Mouse (Mus musculus): Measurements from ENCODE around the gene Ndrg3.

- TF ChIP-seq CTCF (IDR thresholded peaks at IDR 0.05; ENCODE audit: control insufficient read depth, insufficient read depth, insufficient read length), result no peak
- no peak for TF ChIP-seq MYOG (IDR thresholded peaks at IDR 0.05; ENCODE audit: control insufficient read depth, extremely low read depth, insufficient read length)
- TF ChIP-seq FOSL1 (IDR thresholded peaks at IDR 0.05; ENCODE audit: insufficient read depth, low read length, poor library complexity, severe bottlenecking), result no peak
- no peak for TF ChIP-seq USF1 (IDR thresholded peaks at IDR 0.05; ENCODE audit: low read depth)
These were observed 90.5 kb downstream of the Ndrg3 start for GRCm38 (mm10) chr2:156901344-156901743.
